Mouse (Mus musculus): ENCODE measurements around the gene Cnr2.
A peak's percentile ranks its signal among the peaks of the same experiment; 100 is the strongest.

DNA sequence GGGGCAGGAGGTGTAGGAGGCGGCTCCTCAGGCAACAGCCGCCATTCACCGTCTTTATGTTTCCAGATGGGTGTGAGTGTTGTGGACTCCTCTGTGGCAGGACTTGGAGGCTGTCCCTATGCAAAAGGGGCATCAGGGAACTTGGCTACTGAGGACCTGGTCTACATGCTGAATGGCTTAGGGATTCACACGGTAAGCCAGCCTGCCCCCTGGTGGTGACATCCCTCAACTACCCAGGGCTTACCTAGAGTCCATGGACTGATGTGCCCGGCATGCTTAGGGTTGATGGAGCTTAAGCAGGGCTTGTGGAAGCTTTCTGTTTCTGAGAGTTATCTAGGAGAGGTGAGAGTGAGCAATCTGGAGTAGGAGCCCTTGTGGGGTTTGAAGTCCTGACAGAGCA is 65.5 kb downstream of the Cnr2 start:
- no peak for TF ChIP-seq GATA1 (IDR thresholded peaks at IDR 0.05; ENCODE audit: low read depth, low read length)
- 0 out of 2 replicates have a peak, but pooled peaks have one; percentile 27 for TF ChIP-seq MYC (IDR thresholded peaks at IDR 0.05; ENCODE audit: low read depth, low read length)
- TF ChIP-seq POLR2AphosphoS2 (IDR thresholded peaks at IDR 0.05; ENCODE audit: low read length) = no peak
